Mouse (Mus musculus) C2C12 (cell line): ENCODE data around the gene Polr3c.

Source experiments
- CEBPB ChIP-seq: IDR thresholded peaks from one replicate; pipeline ENCODE4 v1.6.1; 2011; ENCODE audit warnings: low read depth, mild to moderate bottlenecking, control low read depth, moderate library complexity
- CTCF ChIP-seq: IDR thresholded peaks from one replicate; pipeline ENCODE4 v1.5.1; 2011; ENCODE audit not compliant: control insufficient read depth, insufficient read depth, insufficient read length
- FOSL1 ChIP-seq: IDR thresholded peaks from one replicate; pipeline ENCODE4 v1.8.0; 2011; ENCODE audit warnings: mild to moderate bottlenecking, low read length; ENCODE audit not compliant: poor library complexity, insufficient read depth, severe bottlenecking
- MAX ChIP-seq: IDR thresholded peaks from one replicate; pipeline ENCODE4 v1.6.1; 2011; ENCODE audit warnings: mild to moderate bottlenecking, control low read depth
- MYOG ChIP-seq: IDR thresholded peaks from one replicate; pipeline ENCODE4 v1.6.1; 2011; ENCODE audit not compliant: control insufficient read depth, insufficient read length; ENCODE audit errors: extremely low read depth
- USF1 ChIP-seq: IDR thresholded peaks from one replicate; pipeline ENCODE4 v1.6.1; 2011; ENCODE audit warnings: low read depth, mild to moderate bottlenecking, control low read depth, moderate library complexity

- TF ChIP-seq CTCF (peak; percentile 49), USF1 (no peak), CEBPB (no peak), MAX (no peak), MYOG (no peak), FOSL1 (no peak)
These were observed 22.6 kb downstream of the Polr3c start for GRCm38 (mm10) chr3:96704778-96705177.
